Mouse (Mus musculus): ENCODE results near the gene F830045P16Rik.

The F830045P16Rik gene

GRCm38 (mm10) chr2:129536377-129536776 is at the start of gene F830045P16Rik:
Gene F830045P16Rik (minus strand): TSS chr2:129536602.
- DNase-seq (ENCODE audit: low read depth) = no peak

GRCm38 (mm10) chr2:129585904-129586514 is 49.6 kb upstream of the F830045P16Rik start:
- DNase-seq (ENCODE audit: low read depth) = no peak

- DNase-seq (ENCODE audit: low read depth) = no peak
These were observed 48.5 kb upstream of the F830045P16Rik start for GRCm38 (mm10) chr2:129584905-129585304.

GRCm38 (mm10) chr2:129582261-129582660 is 45.9 kb upstream of the F830045P16Rik start:
- no peak for DNase-seq (ENCODE audit: low read depth)

- DNase-seq (ENCODE audit: low read depth) = no peak
These were observed 45.4 kb upstream of the F830045P16Rik start for GRCm38 (mm10) chr2:129581826-129582225.

GRCm38 (mm10) chr2:129580656-129581055 is 44.3 kb upstream of the F830045P16Rik start:
- no peak for DNase-seq (ENCODE audit: low read depth)

GRCm38 (mm10) chr2:129576611-129577447 is 40.4 kb upstream of the F830045P16Rik start:
- DNase-seq (ENCODE audit: low read depth) = no peak

GRCm38 (mm10) chr2:129575113-129575512 is 38.7 kb upstream of the F830045P16Rik start:
- DNase-seq (ENCODE audit: low read depth) = no peak

GRCm38 (mm10) chr2:129574395-129575046 is 38.1 kb upstream of the F830045P16Rik start:
- no peak for DNase-seq (ENCODE audit: low read depth)

GRCm38 (mm10) chr2:129573701-129574273 is 37.4 kb upstream of the F830045P16Rik start:
- DNase-seq (ENCODE audit: low read depth) = no peak

- DNase-seq (ENCODE audit: low read depth) = no peak
These were observed 33.2 kb upstream of the F830045P16Rik start for GRCm38 (mm10) chr2:129569556-129569955.

GRCm38 (mm10) chr2:129569120-129569519 is 32.7 kb upstream of the F830045P16Rik start:
- no peak for DNase-seq (ENCODE audit: low read depth)

GRCm38 (mm10) chr2:129563944-129564709 is 27.7 kb upstream of the F830045P16Rik start:
- no peak for DNase-seq (ENCODE audit: low read depth)

GRCm38 (mm10) chr2:129561796-129562195 is 25.4 kb upstream of the F830045P16Rik start:
- DNase-seq (ENCODE audit: low read depth) = no peak

- no peak for DNase-seq (ENCODE audit: low read depth)
These were observed 22.4 kb upstream of the F830045P16Rik start for GRCm38 (mm10) chr2:129558875-129559219.

- DNase-seq (ENCODE audit: low read depth) = peak; percentile 21
These were observed 21.8 kb upstream of the F830045P16Rik start for GRCm38 (mm10) chr2:129558008-129558874.

- DNase-seq (ENCODE audit: low read depth) = no peak
These were observed 19.7 kb upstream of the F830045P16Rik start for GRCm38 (mm10) chr2:129556081-129556480.

GRCm38 (mm10) chr2:129550781-129551180 is 14.4 kb upstream of the F830045P16Rik start:
- no peak for DNase-seq (ENCODE audit: low read depth)

- no peak for DNase-seq (ENCODE audit: low read depth)
These were observed 13.2 kb upstream of the F830045P16Rik start for GRCm38 (mm10) chr2:129549537-129550135.

- DNase-seq (ENCODE audit: low read depth) = no peak
These were observed 10.4 kb upstream of the F830045P16Rik start for GRCm38 (mm10) chr2:129546772-129547171.
